Mouse (Mus musculus): Measurements from ENCODE around the gene Erc2.

DNA sequence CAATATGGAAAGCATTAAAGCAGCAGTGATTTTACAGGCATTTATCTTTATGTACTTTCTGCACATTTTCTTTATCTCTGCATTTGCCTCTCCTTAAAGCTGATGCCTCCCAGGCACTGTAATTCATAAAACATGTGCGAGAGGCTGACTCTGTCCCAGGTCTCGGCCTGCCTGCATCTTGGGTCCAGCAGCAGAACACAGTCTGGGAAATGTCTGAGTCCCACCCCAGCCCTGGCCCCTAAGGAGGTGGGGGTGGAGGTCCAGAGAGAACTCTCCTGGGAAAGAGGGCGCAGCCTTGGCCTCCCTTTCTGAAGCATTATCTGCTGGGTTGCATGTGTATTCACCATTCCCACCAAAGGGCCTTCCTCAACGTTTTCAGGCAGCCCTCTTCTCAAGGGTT lies 420.9 kb downstream of the Erc2 start:
- TF ChIP-seq CTCF (conservative IDR thresholded peaks at IDR 0.05 in 1 of 2, IDR thresholded peaks at IDR 0.05 in 1 of 2; ENCODE audit: low read depth in 2 of 2, low read length in 2 of 2) (no peak), TBP (conservative IDR thresholded peaks at IDR 0.05; ENCODE audit: low read depth, low read length) (no peak), RAD21 (IDR thresholded peaks at IDR 0.05; ENCODE audit: low read depth, low read length) (no peak), IRF4 (IDR thresholded peaks at IDR 0.05; ENCODE audit: low read depth, low read length) (no peak), POLR2A (IDR thresholded peaks at IDR 0.05; ENCODE audit: low read depth, low read length) (no peak), SIN3A (IDR thresholded peaks at IDR 0.05; ENCODE audit: low read length) (no peak), USF1 (IDR thresholded peaks at IDR 0.05; ENCODE audit: low read depth, low read length) (no peak), ETS1 (conservative IDR thresholded peaks at IDR 0.05; ENCODE audit: low read depth, low read length) (no peak), MAZ (IDR thresholded peaks at IDR 0.05; ENCODE audit: low read depth, low read length) (no peak)

All from CH12.LX (cell line).